Mouse (Mus musculus) midbrain, embryonic 14.5 days (tissue): Measurements from ENCODE around the gene Zfp59. TPM values are rescaled to one million over a fixed set of nuclear protein-coding genes. Genes with fewer than 3 reads are reported as not detected.
"Not testable (repeated sequence)": the region's sequence is repeated elsewhere in the genome, so short reads cannot be mapped to it uniquely, and the experiment has no call there.

Experiments used
- ATAC-seq: fragments of 200-750 bp; cut with Nextera tagmentation; 2 replicates; pipeline ENCODE4 v1.8.0; 2017; ENCODE audit warnings: moderate number of reproducible peaks, moderate library complexity; ENCODE audit not compliant: low FRiP score, low TSS enrichment
- DNase-seq: peaks from one replicate; pipeline ENCODE4 v3.0.0-alpha.2; 2015
- H3K27ac ChIP-seq: fragments of 300-500 bp; sonication (generic); replicated peaks from 2 replicates; pipeline ENCODE4 v1.5.1; 2014; ENCODE audit warnings: mild to moderate bottlenecking, low read depth, low read length, moderate library complexity
- H3K27me3 ChIP-seq: fragments of 300-500 bp; sonication (generic); 2 replicates; pipeline ENCODE4 v1.6.1; 2014; ENCODE audit warnings: low read length, control low read depth, mixed read lengths; ENCODE audit not compliant: control insufficient read depth, insufficient read depth
- H3K36me3 ChIP-seq: fragments of 300-500 bp; sonication (generic); 2 replicates; pipeline ENCODE4 v1.6.1; 2014; ENCODE audit warnings: low read length, control low read depth; ENCODE audit not compliant: control insufficient read depth, insufficient read depth
- H3K4me1 ChIP-seq: fragments of 300-500 bp; sonication (generic); 2 replicates; pipeline ENCODE4 v1.6.1; 2014; ENCODE audit warnings: mild to moderate bottlenecking, antibody characterized with exemption, low read length, control low read depth; ENCODE audit not compliant: control insufficient read depth, insufficient read depth
- H3K4me2 ChIP-seq: fragments of 300-500 bp; sonication (generic); 2 replicates; pipeline ENCODE4 v1.6.1; 2014; ENCODE audit warnings: mild to moderate bottlenecking, low read length, moderate library complexity
- H3K4me3 ChIP-seq: fragments of 300-500 bp; sonication (generic); replicated peaks from 2 replicates; pipeline ENCODE4 v1.5.1; 2014; ENCODE audit warnings: low read depth, low read length
- H3K9ac ChIP-seq: fragments of 300-500 bp; sonication (generic); replicated peaks from 2 replicates; pipeline ENCODE4 v1.6.1; 2014; ENCODE audit warnings: mild to moderate bottlenecking, low read length, moderate library complexity
- H3K9me3 ChIP-seq: fragments of 300-500 bp; sonication (generic); 2 replicates; pipeline ENCODE4 v1.6.1; 2016; ENCODE audit warnings: low read length, control low read depth, mixed read lengths; ENCODE audit not compliant: control insufficient read depth
- WGBS: fragments of 180-500 bp; shearing (Covaris S2); extraction: QIAGEN DNeasy Blood & Tissue Kit; methylation state at CpG from one replicate; pipeline ENCODE4 v1.1.7; 2014; 5-methylcytosine and 5-hydroxymethylcytosine counted together
- polyA plus RNA-seq: library from polyadenylated mRNA; unstranded; fragments of >200 nt; fragmentation: Nextera tagmentation; extraction: Ambion mirVana; gene quantifications from 2 replicates; pipeline ENCODE4 v1.2.1, GENCODE M21; 2014

Gene Zfp59
- polyA plus RNA-seq, result 9.9 and 15.2 TPM in 2 replicates

- Histone ChIP-seq H3K4me2 (peak within 1 kb of the TSS; percentile 74), H3K27ac (peak within 1 kb of the TSS; percentile 82), H3K4me3 (peak within 1 kb of the TSS; percentile 43), H3K36me3 (no peaks in the 10 kb centered on the region), H3K9me3 (no peaks in the 10 kb centered on the region), H3K9ac (peak within 1 kb of the TSS; percentile 57), H3K4me1 (peaks cover 8% of the 10 kb centered on the region; the same call in 1 of the 2 replicates), H3K27me3 (no peaks in the 10 kb centered on the region)
- WGBS, result 3% methylated on average over 34 of the region's 34 CpGs
- DNase-seq (peak; percentile 95), ATAC-seq (peak; percentile 96)
Observed at GRCm38 (mm10) chr7:27838323-27839249, at the start of gene Zfp59. TSS of gene Zfp59 (plus strand) at chr7:27838607.

GRCm38 (mm10) chr7:27789306-27789705 is 49.1 kb upstream of the Zfp59 start:
- 87% methylated on average over 5 of the region's 5 CpGs for WGBS
- Histone ChIP-seq H3K27ac (no peak overlapping the region), H3K9ac (no peak overlapping the region), H3K4me2 (no peak overlapping the region), H3K4me1 (no peaks in the 10 kb centered on the region), H3K9me3 (peaks cover 19% of the 10 kb centered on the region), H3K36me3 (no peaks in the 10 kb centered on the region), H3K4me3 (no peak overlapping the region), H3K27me3 (no peaks in the 10 kb centered on the region)
- no peak for ATAC-seq
- no peak for DNase-seq

GRCm38 (mm10) chr7:27793865-27794264 is 44.5 kb upstream of the Zfp59 start:
- DNase-seq, ATAC-seq, H3K4me3 ChIP-seq, H3K9me3 ChIP-seq, H3K4me2 ChIP-seq, H3K9ac ChIP-seq, H3K4me1 ChIP-seq, H3K36me3 ChIP-seq, H3K27ac ChIP-seq, H3K27me3 ChIP-seq: not testable (repeated sequence)
- 66% methylated on average over 2 of the region's 3 CpGs for WGBS

- no peak for DNase-seq
Observed at GRCm38 (mm10) chr7:27794566-27794965, 43.8 kb upstream of the Zfp59 start.

GRCm38 (mm10) chr7:27797906-27798811 is 40.2 kb upstream of the Zfp59 start:
- ATAC-seq (peak; percentile 67; the same call in 1 of the 2 replicates), DNase-seq (peak; percentile 74)
- Histone ChIP-seq H3K9ac (no peak overlapping the region), H3K4me1 (no peaks in the 10 kb centered on the region), H3K27ac (peak overlapping the region; percentile 21; the same call in 1 of the 2 replicates), H3K9me3 (no peaks in the 10 kb centered on the region), H3K36me3 (no peaks in the 10 kb centered on the region), H3K4me3 (no peak overlapping the region), H3K4me2 (peak overlapping the region; percentile 20), H3K27me3 (no peaks in the 10 kb centered on the region)
- 21% methylated on average over 8 of the region's 8 CpGs for WGBS

More at GRCm38 (mm10) chr7:27794566-27794965, 43.8 kb upstream of the Zfp59 start:
- Histone ChIP-seq H3K36me3 (no peaks in the 10 kb centered on the region), H3K9me3 (0 out of 2 replicates have a peak, but pooled peaks cover under 1% of the 10 kb centered on the region), H3K4me1 (no peaks in the 10 kb centered on the region), H3K9ac (no peak overlapping the region), H3K4me3 (no peak overlapping the region), H3K27me3 (no peaks in the 10 kb centered on the region), H3K4me2 (no peak overlapping the region), H3K27ac (no peak overlapping the region)
- no peak for ATAC-seq

GRCm38 (mm10) chr7:27801137-27801536 is 37.3 kb upstream of the Zfp59 start:
- WGBS, result 48% methylated on average over 2 of the region's 2 CpGs
- no peak for ATAC-seq

GRCm38 (mm10) chr7:27802986-27803385 is 35.4 kb upstream of the Zfp59 start:
- Histone ChIP-seq H3K4me1 (peaks cover 6% of the 10 kb centered on the region; the same call in 1 of the 2 replicates), H3K4me3 (no peak overlapping the region), H3K9ac (no peak overlapping the region), H3K27ac (no peak overlapping the region), H3K4me2 (no peak overlapping the region), H3K9me3 (no peaks in the 10 kb centered on the region), H3K36me3 (peaks cover 3% of the 10 kb centered on the region; the same call in 1 of the 2 replicates), H3K27me3 (no peaks in the 10 kb centered on the region)
- DNase-seq (no peak), ATAC-seq (no peak)
- 75% methylated on average over 5 of the region's 5 CpGs for WGBS

More at GRCm38 (mm10) chr7:27801137-27801536, 37.3 kb upstream of the Zfp59 start:
- DNase-seq, result peak; percentile 45
- H3K27ac ChIP-seq, result no peak overlapping the region
- H3K9me3 ChIP-seq, result no peaks in the 10 kb centered on the region
- H3K4me2 ChIP-seq, result no peak overlapping the region
- no peak overlapping the region for H3K9ac ChIP-seq
- peaks cover 6% of the 10 kb centered on the region; the same call in 1 of the 2 replicates for H3K4me1 ChIP-seq
- H3K27me3 ChIP-seq, result no peaks in the 10 kb centered on the region
- H3K4me3 ChIP-seq, result no peak overlapping the region
- no peaks in the 10 kb centered on the region for H3K36me3 ChIP-seq

GRCm38 (mm10) chr7:27804297-27805030 is 33.9 kb upstream of the Zfp59 start:
- Histone ChIP-seq H3K4me3 (peak overlapping the region; percentile 69), H3K27ac (no peak overlapping the region), H3K9ac (peak overlapping the region; percentile 70), H3K4me1 (peaks cover 6% of the 10 kb centered on the region; the same call in 1 of the 2 replicates), H3K36me3 (peaks cover 15% of the 10 kb centered on the region; the same call in 1 of the 2 replicates), H3K27me3 (no peaks in the 10 kb centered on the region), H3K4me2 (peak overlapping the region; percentile 95), H3K9me3 (no peaks in the 10 kb centered on the region)
- under 1% methylated on average over 25 of the region's 25 CpGs for WGBS
- DNase-seq, result peak; percentile 89
- peak; percentile 87 for ATAC-seq
